Mouse (Mus musculus): ENCODE measurements around the gene Ttc34. TPM values are rescaled to one million over a fixed set of nuclear protein-coding genes. Genes with fewer than 3 reads are reported as not detected.
A peak's percentile ranks its signal among the peaks of the same experiment; 100 is the strongest.

The Ttc34 gene
- total RNA-seq (2014; rRNA removed) (2.5 and 3.9 TPM in 2 replicates), polyA plus RNA-seq (2015; fragmentation: Nextera tagmentation; extraction: Ambion mirVana) (2.9 and 3.3 TPM in 2 replicates)

DNA sequence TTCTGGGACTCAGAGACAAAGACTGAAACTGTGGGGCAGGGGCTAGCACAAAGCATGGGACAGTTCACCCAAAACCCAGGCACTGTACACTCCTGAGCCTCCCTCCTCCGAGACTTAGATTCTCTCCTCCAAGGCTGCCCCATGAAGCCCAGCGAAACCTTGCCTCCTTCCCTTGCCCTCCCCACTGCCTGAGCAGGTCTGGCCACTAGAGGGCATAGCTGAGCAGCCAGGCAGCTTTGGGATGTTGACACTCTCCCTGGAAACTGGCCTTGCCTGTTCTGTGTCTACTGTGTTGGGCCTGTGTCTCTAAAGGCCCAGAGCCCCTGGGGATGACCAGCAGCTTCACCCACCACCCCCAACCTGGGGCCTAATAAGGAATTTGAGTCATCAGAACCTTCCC is at the start of gene Ttc34:
Gene Ttc34 (plus strand): TSS at position 290 of the 400 bp plus-strand sequence.
- Histone ChIP-seq H3K9ac (replicated peaks; ENCODE audit: low read length, poor library complexity, severe bottlenecking) (no peak within 1 kb of the TSS), H3K9me3 (ENCODE audit: low read length) (no peaks in the 10 kb centered on the region), H3K4me3 (ENCODE audit: low read depth, low read length) (no peak within 1 kb of the TSS), H3K27me3 (ENCODE audit: insufficient read depth, low read length) (no peaks in the 10 kb centered on the region; the same call in 1 of the 2 replicates), H3K27ac (ENCODE audit: low read depth, low read length) (no peak within 1 kb of the TSS), H3K4me1 (ENCODE audit: insufficient read depth, low read length) (no peaks in the 10 kb centered on the region), H3K4me2 (ENCODE audit: low read depth, low read length, poor library complexity, severe bottlenecking) (no peak within 1 kb of the TSS), H3K36me3 (ENCODE audit: insufficient read depth, low read length) (no peaks in the 10 kb centered on the region)
- WGBS = 30% methylated on average over 2 of the region's 2 CpGs
- TF ChIP-seq CTCF (IDR thresholded peaks at IDR 0.05) = peak; percentile 74
- ATAC-seq (ENCODE audit: low FRiP score) (no peak), DNase-seq (ENCODE audit: low spot score) (no peak)

DNA sequence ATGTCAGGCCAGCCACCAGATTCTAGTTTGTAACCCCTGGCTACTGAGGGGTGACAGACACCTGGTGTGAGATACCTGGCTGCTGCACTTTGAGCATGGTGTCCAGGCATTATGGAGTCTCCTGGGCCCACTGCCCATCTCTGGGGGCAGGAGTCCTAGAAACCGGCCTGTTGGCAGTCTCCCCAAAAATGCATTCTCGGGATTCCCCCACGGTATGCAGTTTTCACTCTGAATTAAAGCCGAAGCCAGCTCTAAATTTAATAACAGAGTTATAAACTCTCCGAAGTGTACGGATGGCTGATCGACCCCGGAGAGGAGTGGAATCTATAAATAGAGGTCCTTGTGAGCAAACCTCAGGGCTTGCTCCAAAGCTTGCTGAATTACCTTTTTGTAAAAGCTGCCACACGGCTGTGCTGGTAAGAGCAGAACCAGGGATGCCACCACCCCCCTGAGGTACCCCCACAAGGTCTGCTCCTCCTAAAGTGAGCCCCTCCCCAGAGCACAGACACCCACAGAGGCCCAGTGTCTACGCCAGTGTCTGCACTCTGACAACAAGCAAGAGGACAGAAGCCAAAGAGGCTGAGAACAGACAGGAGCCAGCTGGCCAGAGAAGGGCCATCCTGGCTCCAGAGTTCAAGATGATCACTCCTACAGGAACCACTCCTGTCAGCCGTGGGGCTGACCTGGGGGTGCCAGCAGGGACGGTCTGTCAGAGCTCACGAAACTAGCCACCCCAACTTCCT is 49.1 kb upstream of the Ttc34 start:
- no peak overlapping the region for H3K9ac ChIP-seq (replicated peaks; ENCODE audit: low read length, poor library complexity, severe bottlenecking)
- no peaks in the 10 kb centered on the region for H3K36me3 ChIP-seq (ENCODE audit: insufficient read depth, low read length)
- H3K9me3 ChIP-seq (ENCODE audit: low read length) = no peaks in the 10 kb centered on the region
- 60% methylated on average over 13 of the region's 13 CpGs for WGBS
- no peak overlapping the region for H3K27ac ChIP-seq (ENCODE audit: low read depth, low read length)
- H3K4me1 ChIP-seq (ENCODE audit: insufficient read depth, low read length) = no peaks in the 10 kb centered on the region
- no peak overlapping the region for H3K4me3 ChIP-seq (ENCODE audit: low read depth, low read length)
- ATAC-seq (ENCODE audit: low FRiP score) = no peak; the same call in 1 of the 2 replicates
- peak; percentile 40 for DNase-seq (ENCODE audit: low spot score)
- no peak for TF ChIP-seq CTCF (IDR thresholded peaks at IDR 0.05)
- no peaks in the 10 kb centered on the region for H3K27me3 ChIP-seq (ENCODE audit: insufficient read depth, low read length)
- H3K4me2 ChIP-seq (ENCODE audit: low read depth, low read length, poor library complexity, severe bottlenecking) = no peak overlapping the region

DNA sequence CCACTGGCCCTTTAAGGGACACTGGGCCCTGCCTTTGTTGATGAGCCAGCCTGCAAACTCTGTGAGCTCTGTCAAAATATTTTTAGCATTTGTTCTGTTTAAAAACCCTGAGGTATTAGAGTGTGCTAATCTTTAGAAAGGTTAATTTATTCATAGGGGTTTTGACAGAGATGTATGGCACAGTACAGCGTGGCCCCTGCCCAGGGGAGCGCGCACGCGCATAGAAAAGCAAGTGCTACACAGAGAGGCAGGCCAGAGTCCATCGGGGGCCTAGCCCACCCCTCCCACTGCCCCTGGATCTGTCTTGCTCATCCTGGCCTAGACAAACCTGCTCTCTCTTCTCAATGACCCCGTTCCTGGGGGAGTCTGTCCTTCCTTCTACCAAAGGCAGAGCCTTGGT is 45.4 kb upstream of the Ttc34 start:
- ATAC-seq (ENCODE audit: low FRiP score) (no peak), DNase-seq (ENCODE audit: low spot score) (no peak)
- no peaks in the 10 kb centered on the region for H3K4me1 ChIP-seq (ENCODE audit: insufficient read depth, low read length)
- no peak overlapping the region for H3K27ac ChIP-seq (ENCODE audit: low read depth, low read length)
- H3K4me2 ChIP-seq (ENCODE audit: low read depth, low read length, poor library complexity, severe bottlenecking) = no peak overlapping the region
- no peaks in the 10 kb centered on the region for H3K9me3 ChIP-seq (ENCODE audit: low read length)
- WGBS = 72% methylated on average over 7 of the region's 7 CpGs
- H3K36me3 ChIP-seq (ENCODE audit: insufficient read depth, low read length) = no peaks in the 10 kb centered on the region
- no peak overlapping the region for H3K9ac ChIP-seq (replicated peaks; ENCODE audit: low read length, poor library complexity, severe bottlenecking)
- no peak for TF ChIP-seq CTCF (IDR thresholded peaks at IDR 0.05)
- no peak overlapping the region for H3K4me3 ChIP-seq (ENCODE audit: low read depth, low read length)
- H3K27me3 ChIP-seq (ENCODE audit: insufficient read depth, low read length) = peaks cover 4% of the 10 kb centered on the region; the same call in 1 of the 2 replicates

DNA sequence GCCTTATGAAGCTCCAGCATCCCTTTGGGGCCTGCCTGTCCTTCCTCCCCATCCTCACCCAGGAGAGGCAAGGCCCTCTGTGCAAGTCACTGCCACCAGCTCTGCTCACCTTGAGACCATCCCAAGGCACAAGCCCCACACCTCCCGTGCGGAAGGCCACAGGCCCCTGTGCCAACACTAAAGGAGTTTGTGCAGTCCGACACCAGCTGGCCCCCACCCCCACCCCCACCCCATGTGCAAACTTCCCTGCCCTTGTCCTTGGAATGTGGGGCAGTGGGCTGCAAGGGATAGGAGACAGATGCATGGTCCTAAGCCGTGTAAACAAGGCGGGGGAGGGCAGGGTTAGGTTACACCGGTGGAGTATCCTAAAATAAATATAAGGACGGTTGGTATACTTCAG is 43.8 kb upstream of the Ttc34 start:
- Histone ChIP-seq H3K27me3 (ENCODE audit: insufficient read depth, low read length) (peaks cover 4% of the 10 kb centered on the region; the same call in 1 of the 2 replicates), H3K4me2 (ENCODE audit: low read depth, low read length, poor library complexity, severe bottlenecking) (no peak overlapping the region), H3K4me3 (ENCODE audit: low read depth, low read length) (no peak overlapping the region), H3K4me1 (ENCODE audit: insufficient read depth, low read length) (no peaks in the 10 kb centered on the region), H3K9me3 (ENCODE audit: low read length) (no peaks in the 10 kb centered on the region), H3K9ac (replicated peaks; ENCODE audit: low read length, poor library complexity, severe bottlenecking) (no peak overlapping the region), H3K27ac (ENCODE audit: low read depth, low read length) (no peak overlapping the region), H3K36me3 (ENCODE audit: insufficient read depth, low read length) (no peaks in the 10 kb centered on the region)
- WGBS = 82% methylated on average over 7 of the region's 7 CpGs
- DNase-seq (ENCODE audit: low spot score) (no peak), ATAC-seq (ENCODE audit: low FRiP score) (no peak)
- TF ChIP-seq CTCF (IDR thresholded peaks at IDR 0.05) = no peak

DNA sequence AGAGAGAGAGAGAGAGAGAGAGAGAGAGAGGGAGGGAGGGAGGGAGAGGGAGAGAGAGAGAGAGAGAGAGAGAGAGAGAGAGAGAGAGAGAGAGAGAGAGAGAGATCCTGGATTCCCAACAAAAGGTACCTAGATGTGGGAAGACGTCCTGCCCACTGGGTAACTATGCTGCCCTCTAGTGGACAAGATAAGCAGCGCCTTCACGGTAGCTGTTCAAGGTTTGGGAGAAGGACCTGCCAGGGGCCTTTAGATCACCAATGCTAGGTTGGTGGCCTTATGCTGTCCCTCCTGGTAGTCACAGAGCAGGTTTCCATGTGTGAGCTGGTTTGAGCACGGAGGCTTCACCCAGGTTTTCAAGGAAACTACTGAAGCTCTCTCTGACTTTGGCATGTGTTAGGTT is 39.4 kb upstream of the Ttc34 start:
- H3K9ac ChIP-seq (replicated peaks; ENCODE audit: low read length, poor library complexity, severe bottlenecking) = no peak overlapping the region
- no peaks in the 10 kb centered on the region for H3K36me3 ChIP-seq (ENCODE audit: insufficient read depth, low read length)
- H3K4me2 ChIP-seq (ENCODE audit: low read depth, low read length, poor library complexity, severe bottlenecking) = no peak overlapping the region
- H3K4me3 ChIP-seq (ENCODE audit: low read depth, low read length) = no peak overlapping the region
- no peak overlapping the region for H3K27ac ChIP-seq (ENCODE audit: low read depth, low read length)
- DNase-seq (ENCODE audit: low spot score) (peak; percentile 65), ATAC-seq (ENCODE audit: low FRiP score) (no peak)
- WGBS = 13% methylated on average over 4 of the region's 4 CpGs
- peaks cover 5% of the 10 kb centered on the region; the same call in 1 of the 2 replicates for H3K4me1 ChIP-seq (ENCODE audit: insufficient read depth, low read length)
- peak; percentile 87 for TF ChIP-seq CTCF (IDR thresholded peaks at IDR 0.05)
- H3K9me3 ChIP-seq (ENCODE audit: low read length) = no peaks in the 10 kb centered on the region
- H3K27me3 ChIP-seq (ENCODE audit: insufficient read depth, low read length) = peaks cover 14% of the 10 kb centered on the region

DNA sequence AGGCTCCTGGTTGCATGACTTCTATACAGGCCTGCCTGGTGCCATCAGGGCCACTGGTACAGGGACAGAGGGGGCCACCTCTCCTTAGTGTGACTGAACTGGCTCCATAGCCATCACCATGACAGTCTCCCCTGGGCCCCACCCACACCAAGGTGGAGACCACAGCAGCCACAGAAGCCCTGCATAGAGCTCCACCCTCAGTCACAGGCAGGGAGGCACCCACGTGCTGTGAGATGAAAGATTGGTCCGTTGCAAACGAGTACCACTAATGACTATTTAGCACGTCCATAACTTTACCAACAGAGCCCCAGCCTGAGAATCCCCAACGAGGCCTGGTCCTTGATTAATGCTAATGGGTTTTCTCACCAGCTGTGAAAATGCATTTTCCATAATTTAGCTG is 36.7 kb upstream of the Ttc34 start:
- Histone ChIP-seq H3K27me3 (ENCODE audit: insufficient read depth, low read length) (peaks cover 14% of the 10 kb centered on the region), H3K27ac (ENCODE audit: low read depth, low read length) (no peak overlapping the region), H3K4me2 (ENCODE audit: low read depth, low read length, poor library complexity, severe bottlenecking) (no peak overlapping the region), H3K4me1 (ENCODE audit: insufficient read depth, low read length) (peaks cover 5% of the 10 kb centered on the region; the same call in 1 of the 2 replicates), H3K4me3 (ENCODE audit: low read depth, low read length) (no peak overlapping the region), H3K9me3 (ENCODE audit: low read length) (no peaks in the 10 kb centered on the region), H3K36me3 (ENCODE audit: insufficient read depth, low read length) (no peaks in the 10 kb centered on the region), H3K9ac (replicated peaks; ENCODE audit: low read length, poor library complexity, severe bottlenecking) (no peak overlapping the region)
- WGBS = 48% methylated on average over 5 of the region's 5 CpGs
- ATAC-seq (ENCODE audit: low FRiP score) = no peak
- no peak for TF ChIP-seq CTCF (IDR thresholded peaks at IDR 0.05)
- DNase-seq (ENCODE audit: low spot score) = peak; percentile 27

Measured in midbrain, postnatal 0 days (tissue).